Mouse (Mus musculus): ENCODE results near the gene Clcnkb.

DNA sequence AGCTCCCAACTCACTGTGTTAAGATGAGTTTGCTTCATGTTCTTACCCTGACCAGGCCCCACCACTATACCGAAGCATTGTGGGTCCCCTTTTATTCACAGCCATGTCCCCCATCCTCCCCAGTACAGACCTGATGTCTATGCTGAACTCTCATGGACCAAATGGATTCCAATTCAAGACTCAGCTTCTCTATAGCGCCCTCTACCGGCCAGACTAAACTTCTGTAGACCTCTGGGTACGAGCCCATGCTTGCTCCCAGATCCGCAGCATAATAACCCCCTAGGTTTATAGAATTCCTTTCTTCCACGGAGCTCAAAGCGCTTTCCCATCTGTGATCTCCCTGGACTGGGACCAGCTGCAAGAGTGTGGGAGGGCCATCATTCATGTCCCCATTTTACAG lies 55.0 kb downstream of the Clcnkb start:
- TF ChIP-seq CTCF (IDR thresholded peaks at IDR 0.05; ENCODE audit: control insufficient read depth, insufficient read depth, insufficient replicate concordance, low read depth, low read length): 0 out of 2 replicates have a peak, but pooled peaks have one; percentile 21
- no peak for TF ChIP-seq POLR2A (IDR thresholded peaks at IDR 0.05; ENCODE audit: control insufficient read depth, low read depth, low read length)
